Mouse (Mus musculus): ENCODE measurements around the gene Acp2.

DNA sequence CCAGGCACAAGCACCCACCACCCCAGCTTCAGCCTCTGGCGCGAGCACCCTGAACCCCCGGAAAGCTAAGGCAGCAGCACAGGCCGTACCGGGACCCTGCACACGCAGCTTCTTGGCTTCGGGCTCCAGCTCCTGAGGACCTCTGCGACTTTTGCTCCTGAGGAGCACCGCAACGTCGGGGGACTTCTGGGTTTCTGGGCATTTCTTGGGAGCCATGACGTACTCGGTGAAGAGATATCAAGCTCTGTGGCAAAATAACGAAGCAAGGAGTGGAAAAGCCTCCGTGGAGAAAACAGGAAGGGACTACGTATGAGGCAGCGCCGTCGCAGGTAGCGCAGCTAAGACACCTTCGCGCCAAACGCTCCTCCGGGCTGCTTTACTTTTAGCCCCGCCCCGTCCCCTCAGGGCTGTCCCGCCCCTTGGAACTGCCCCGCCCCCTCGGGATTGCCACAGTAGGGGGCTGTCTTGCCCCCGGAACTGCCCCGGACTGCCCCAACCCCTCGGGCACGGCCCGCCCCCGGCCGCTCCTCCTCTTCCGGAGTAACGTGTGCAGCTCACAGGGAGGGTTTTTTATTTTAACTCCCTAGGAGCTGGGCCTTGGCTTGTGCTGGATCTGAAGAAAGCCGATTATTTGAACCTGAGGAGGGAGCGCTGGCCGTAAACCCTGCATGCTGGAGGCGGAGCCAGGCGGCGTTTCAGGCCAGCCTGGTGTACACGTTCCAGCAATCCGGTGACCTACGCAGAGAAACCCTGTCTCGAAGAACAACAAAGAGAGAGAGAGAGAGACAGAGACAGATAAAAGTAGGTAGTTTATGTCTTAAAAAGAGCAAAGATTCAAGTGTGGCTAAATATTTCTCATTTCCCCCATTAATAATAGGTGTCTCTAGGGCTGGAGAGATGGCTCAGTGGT, 34.2 kb downstream of the Acp2 start, which contains the start of gene Ddb2:
- TF ChIP-seq POLR2A (IDR thresholded peaks at IDR 0.05; ENCODE audit: insufficient read depth, low read depth, low read length) (peak; percentile 30; the same call in 1 of the 2 replicates), CTCF (IDR thresholded peaks at IDR 0.05; ENCODE audit: insufficient read depth, low read depth, low read length) (no peak)
